In genomic region chr7:29169231-29170065, GRCm38 (mm10) we compare ENCODE assay signal across 8 mouse cellular contexts. TPM values are rescaled to one million over a fixed set of nuclear protein-coding genes. Genes with fewer than 3 reads are reported as not detected.
DNase-seq lines count a peak whose midpoint lies in the region; ATAC-seq and TF ChIP-seq lines count a peak whose summit lies in the region.

No protein-coding gene starts in this region.

- TF ChIP-seq POLR2A in small intestine, adult 2 months (IDR thresholded peaks at IDR 0.05; ENCODE audit: low read depth, low read length) = no peak

- H3K27ac ChIP-seq in embryonic facial prominence, embryonic 10.5 days (replicated peaks) = peak overlapping the region; percentile 90
- H3K27ac ChIP-seq in intestine, embryonic 16.5 days (ENCODE audit: low read length) = peak overlapping the region; percentile 51
- H3K27ac ChIP-seq in small intestine, adult 2 months (ENCODE audit: insufficient read depth, low read depth, low read length) = no peak overlapping the region

- intact Hi-C loops in left cerebral cortex, postnatal 4 days (cut with DNase I) = loop anchor here (5.0 to 10.0 kb wide), 2 partner anchors 105 to 133 kb away; partner anchors contain the start of gene Dpf1

- H3K27me3 ChIP-seq in embryonic facial prominence, embryonic 10.5 days (replicated peaks; ENCODE audit: low read depth, poor library complexity, severe bottlenecking) = peaks cover 66% of the 10 kb centered on the region
- peaks cover 36% of the 10 kb centered on the region for H3K27me3 ChIP-seq in intestine, embryonic 16.5 days (replicated peaks; ENCODE audit: control insufficient read depth, insufficient read depth, low read length)
- H3K27me3 ChIP-seq in small intestine, adult 2 months (ENCODE audit: control insufficient read depth, insufficient read depth, low read length) = peaks cover 34% of the 10 kb centered on the region

- peak overlapping the region; percentile 68 for H3K9ac ChIP-seq in intestine, embryonic 16.5 days (ENCODE audit: low read depth, low read length)

- H3K9me3 ChIP-seq in embryonic facial prominence, embryonic 10.5 days = no peaks in the 10 kb centered on the region
- no peaks in the 10 kb centered on the region for H3K9me3 ChIP-seq in intestine, embryonic 16.5 days (ENCODE audit: control insufficient read depth, low read length)

- H3K36me3 ChIP-seq in embryonic facial prominence, embryonic 10.5 days (replicated peaks) = peaks cover 31% of the 10 kb centered on the region
- H3K36me3 ChIP-seq in intestine, embryonic 16.5 days (ENCODE audit: control insufficient read depth, insufficient read depth, low read length) = peaks cover 3% of the 10 kb centered on the region; the same call in 1 of the 2 replicates
- H3K36me3 ChIP-seq in small intestine, adult 2 months (ENCODE audit: control insufficient read depth, insufficient read depth, low read length) = peaks cover 11% of the 10 kb centered on the region

- peak; percentile 88 for DNase-seq in 3134 (ENCODE audit: extremely low read depth, insufficient read length, low spot score)
- DNase-seq in adrenal gland, postnatal 14 days = peak; percentile 89
- DNase-seq in embryonic facial prominence, embryonic 10.5 days (ENCODE audit: low spot score) = peak; percentile 90
- DNase-seq in heart, adult 11 months = peak; percentile 99
- DNase-seq in left cerebral cortex, postnatal 4 days = peak; percentile 92
- DNase-seq in mesoderm, embryonic 11.5 days (ENCODE audit: low read depth, low spot score) = peak; percentile 90

- peak overlapping the region; percentile 92 for H3K4me2 ChIP-seq in intestine, embryonic 16.5 days (ENCODE audit: low read depth, low read length)

- WGBS in embryonic facial prominence, embryonic 10.5 days = under 1% methylated on average over 38 of the region's 39 CpGs
- under 1% methylated on average over 26 of the region's 39 CpGs for WGBS in intestine, embryonic 16.5 days
- under 1% methylated on average over 30 of the region's 39 CpGs for WGBS in small intestine, adult 2 months

- TF ChIP-seq CTCF in small intestine, adult 2 months (IDR thresholded peaks at IDR 0.05; ENCODE audit: extremely low read depth, insufficient read length, insufficient replicate concordance, low read depth, low read length) = no peak

- peak overlapping the region; percentile 84 for H3K4me3 ChIP-seq in embryonic facial prominence, embryonic 10.5 days
- peak overlapping the region; percentile 57 for H3K4me3 ChIP-seq in intestine, embryonic 16.5 days (ENCODE audit: low read length)
- H3K4me3 ChIP-seq in small intestine, adult 2 months (ENCODE audit: low read depth, low read length) = peak overlapping the region; percentile 81

- peak; percentile 85 for ATAC-seq in intestine, embryonic 16.5 days

- H3K4me1 ChIP-seq in embryonic facial prominence, embryonic 10.5 days = peaks cover 65% of the 10 kb centered on the region
- peaks cover 17% of the 10 kb centered on the region for H3K4me1 ChIP-seq in intestine, embryonic 16.5 days (ENCODE audit: control insufficient read depth, insufficient read depth, low read length)
- peaks cover 20% of the 10 kb centered on the region for H3K4me1 ChIP-seq in small intestine, adult 2 months (ENCODE audit: control insufficient read depth, insufficient read depth, insufficient read length, low read length)

RNA-seq across cellular contexts. Expression of gene Ggn, which starts 0.6 kb away (rescaled TPM):
- 1.1 and 1.2 TPM in 2 replicates for total RNA-seq in adrenal gland, postnatal 14 days (2021)
- polyA plus RNA-seq in embryonic facial prominence, embryonic 10.5 days (2016; fragmentation: Nextera tagmentation; extraction: Ambion mirVana) = 0.48 and 0.55 TPM in 2 replicates
- 0.48 and 0.82 TPM in 2 replicates for polyA plus RNA-seq in intestine, embryonic 16.5 days (2015; fragmentation: Nextera tagmentation; extraction: Ambion mirVana)
- total RNA-seq in left cerebral cortex, postnatal 4 days (2021) = 1 to 10 TPM in 1 of 2 experiments, under 1 TPM in 1; 0.58 to 1.1 TPM
- 0.74 and 0.88 TPM in 2 replicates for polyA plus RNA-seq in small intestine, adult 2 months (2012; rRNA removed)

RNA-seq across cellular contexts. Expression of gene Spred3, which starts 0.8 kb away (rescaled TPM):
- total RNA-seq in adrenal gland, postnatal 14 days (2021) = 6.6 and 6.9 TPM in 2 replicates
- 3.3 and 4.1 TPM in 2 replicates for polyA plus RNA-seq in embryonic facial prominence, embryonic 10.5 days (2016; fragmentation: Nextera tagmentation; extraction: Ambion mirVana)
- 1.1 and 1.7 TPM in 2 replicates for polyA plus RNA-seq in intestine, embryonic 16.5 days (2015; fragmentation: Nextera tagmentation; extraction: Ambion mirVana)
- 10 to 100 TPM; 29.4 to 32.3 TPM for total RNA-seq in left cerebral cortex, postnatal 4 days (2021)
- polyA plus RNA-seq in small intestine, adult 2 months (2012; rRNA removed) = 1.2 and 1.9 TPM in 2 replicates

RNA-seq across cellular contexts. Expression of gene Psmd8, which starts 11.1 kb away (rescaled TPM):
- total RNA-seq in adrenal gland, postnatal 14 days (2021) = 212 and 215 TPM in 2 replicates
- 303 and 307 TPM in 2 replicates for polyA plus RNA-seq in embryonic facial prominence, embryonic 10.5 days (2016; fragmentation: Nextera tagmentation; extraction: Ambion mirVana)
- polyA plus RNA-seq in intestine, embryonic 16.5 days (2015; fragmentation: Nextera tagmentation; extraction: Ambion mirVana) = 228 and 241 TPM in 2 replicates
- total RNA-seq in left cerebral cortex, postnatal 4 days (2021) = 100 to 1,000 TPM; 162 to 164 TPM
- 73.0 and 127 TPM in 2 replicates for polyA plus RNA-seq in small intestine, adult 2 months (2012; rRNA removed)

RNA-seq across cellular contexts. Expression of gene Fam98c, which starts 13.4 kb away (rescaled TPM):
- total RNA-seq in adrenal gland, postnatal 14 days (2021) = 8.0 and 15.8 TPM in 2 replicates
- polyA plus RNA-seq in embryonic facial prominence, embryonic 10.5 days (2016; fragmentation: Nextera tagmentation; extraction: Ambion mirVana) = 10.8 and 12.3 TPM in 2 replicates
- 52.5 and 56.8 TPM in 2 replicates for polyA plus RNA-seq in intestine, embryonic 16.5 days (2015; fragmentation: Nextera tagmentation; extraction: Ambion mirVana)
- total RNA-seq in left cerebral cortex, postnatal 4 days (2021) = 10 to 100 TPM; 12.3 to 14.4 TPM
- 72.6 and 216 TPM in 2 replicates for polyA plus RNA-seq in small intestine, adult 2 months (2012; rRNA removed)

RNA-seq across cellular contexts. Expression of gene Rasgrp4, which starts 34.8 kb away (rescaled TPM):
- total RNA-seq in adrenal gland, postnatal 14 days (2021) = 1.8 and 2.2 TPM in 2 replicates
- 0.66 and 0.73 TPM in 2 replicates for polyA plus RNA-seq in embryonic facial prominence, embryonic 10.5 days (2016; fragmentation: Nextera tagmentation; extraction: Ambion mirVana)
- polyA plus RNA-seq in intestine, embryonic 16.5 days (2015; fragmentation: Nextera tagmentation; extraction: Ambion mirVana) = 0.43 and 0.59 TPM in 2 replicates
- 1 to 10 TPM; 1.6 to 1.7 TPM for total RNA-seq in left cerebral cortex, postnatal 4 days (2021)
- polyA plus RNA-seq in small intestine, adult 2 months (2012; rRNA removed) = 3.3 TPM in 2 replicates
